Mouse (Mus musculus) frontal cortex, adult (tissue): ENCODE data around the gene Srgap1.

ENCODE experiments used
- ATAC-seq: cut with Nextera tagmentation; 2 replicates; pipeline ENCODE4 v1.9.2; 2017; ENCODE audit warnings: mild to moderate bottlenecking, moderate library complexity, mixed read lengths; ENCODE audit not compliant: low TSS enrichment

Srgap1 gene

GRCm38 (mm10) chr10:121882461-121882860 is 164.7 kb downstream of the Srgap1 start:
- peak; percentile 67; the same call in 1 of the 2 replicates for ATAC-seq

- ATAC-seq, result no peak
These were observed 168.3 kb downstream of the Srgap1 start for GRCm38 (mm10) chr10:121878855-121879254.

GRCm38 (mm10) chr10:121877906-121878305 is 169.2 kb downstream of the Srgap1 start:
- no peak for ATAC-seq

- peak; percentile 78 for ATAC-seq
These were observed 174.0 kb downstream of the Srgap1 start for GRCm38 (mm10) chr10:121873063-121873489.

GRCm38 (mm10) chr10:121869941-121870340 is 177.2 kb downstream of the Srgap1 start:
- ATAC-seq, result no peak

- ATAC-seq, result no peak
These were observed 178.9 kb downstream of the Srgap1 start for GRCm38 (mm10) chr10:121868255-121868654.

- ATAC-seq, result no peak
These were observed 181.4 kb downstream of the Srgap1 start for GRCm38 (mm10) chr10:121865503-121866239.

- no peak for ATAC-seq
These were observed 186.2 kb downstream of the Srgap1 start for GRCm38 (mm10) chr10:121860924-121861323.

GRCm38 (mm10) chr10:121859803-121860571 is 187.1 kb downstream of the Srgap1 start:
- no peak for ATAC-seq

GRCm38 (mm10) chr10:121858911-121859310 is 188.2 kb downstream of the Srgap1 start:
- peak; percentile 27; the same call in 1 of the 2 replicates for ATAC-seq

- no peak for ATAC-seq
These were observed 189.0 kb downstream of the Srgap1 start for GRCm38 (mm10) chr10:121858086-121858485.

- no peak for ATAC-seq
These were observed 191.2 kb downstream of the Srgap1 start for GRCm38 (mm10) chr10:121855863-121856446.

- no peak for ATAC-seq
These were observed 193.7 kb downstream of the Srgap1 start for GRCm38 (mm10) chr10:121853385-121853808.

GRCm38 (mm10) chr10:121849496-121849895 is 197.6 kb downstream of the Srgap1 start:
- ATAC-seq, result no peak

- peak; percentile 78 for ATAC-seq
These were observed 201.4 kb downstream of the Srgap1 start for GRCm38 (mm10) chr10:121845677-121846076.

GRCm38 (mm10) chr10:121837166-121837898 is 209.8 kb downstream of the Srgap1 start:
- peak; percentile 44 for ATAC-seq

- peak; percentile 83 for ATAC-seq
These were observed 210.5 kb downstream of the Srgap1 start for GRCm38 (mm10) chr10:121836507-121837165.

- no peak for ATAC-seq
These were observed 213.7 kb downstream of the Srgap1 start for GRCm38 (mm10) chr10:121833443-121833842.

- no peak for ATAC-seq
These were observed 216.5 kb downstream of the Srgap1 start for GRCm38 (mm10) chr10:121830335-121831307.

GRCm38 (mm10) chr10:121829800-121830303 is 217.3 kb downstream of the Srgap1 start:
- no peak for ATAC-seq
